Mouse (Mus musculus): Measurements from ENCODE around the gene Themis3. TPM values are rescaled to one million over a fixed set of nuclear protein-coding genes. Genes with fewer than 3 reads are reported as not detected.
"Not testable (repeated sequence)": the region's sequence is repeated elsewhere in the genome, so short reads cannot be mapped to it uniquely, and the experiment has no call there.

Gene Themis3
- total RNA-seq, 2 experiments from 2014 or later = 0.18 to 0.21 TPM

GRCm38 (mm10) chr17:66550486-66550885 lies 43.9 kb downstream of the Themis3 start:
- intact Hi-C loops (cut with DNase I) = no loop called here
- Histone ChIP-seq H3K4me3 (no peak overlapping the region), H3K27ac (no peak overlapping the region)
- DNase-seq (ENCODE audit: extremely low spot score in 1 of 2, low spot score in 2 of 2) = no peak
- no peak; the same call in 1 of the 2 replicates for TF ChIP-seq CTCF (IDR thresholded peaks at IDR 0.05)

GRCm38 (mm10) chr17:66532285-66532684 lies 62.1 kb downstream of the Themis3 start:
- TF ChIP-seq CTCF (IDR thresholded peaks at IDR 0.05) = no peak
- no peak for DNase-seq (ENCODE audit: extremely low spot score in 1 of 2, low spot score in 2 of 2)
- intact Hi-C loops (cut with DNase I) = no loop called here
- H3K27ac ChIP-seq = no peak overlapping the region
- no peak overlapping the region for H3K4me3 ChIP-seq

- no peak for DNase-seq (ENCODE audit: extremely low spot score in 1 of 2, low spot score in 2 of 2)
- no peak for TF ChIP-seq CTCF (IDR thresholded peaks at IDR 0.05)
- Histone ChIP-seq H3K27ac (no peak overlapping the region), H3K4me3 (no peak overlapping the region)
- intact Hi-C loops (cut with DNase I) = no loop called here
These were observed 71.0 kb downstream of the Themis3 start for GRCm38 (mm10) chr17:66523396-66523795.

- H3K4me3 ChIP-seq; intact Hi-C loops (cut with DNase I): not testable (repeated sequence)
These were observed 71.8 kb downstream of the Themis3 start for GRCm38 (mm10) chr17:66522631-66523030.

GRCm38 (mm10) chr17:66519554-66520553 lies 74.6 kb downstream of the Themis3 start, which contains the start of gene Rab12:
Gene Rab12 (minus strand): TSS chr17:66519729.
- intact Hi-C loops (cut with DNase I) = no loop called here
- Histone ChIP-seq H3K4me3 (peak within 1 kb of the TSS; percentile 66), H3K27ac (peak within 1 kb of the TSS; percentile 84)
- peak; percentile 90 to 91 for DNase-seq (ENCODE audit: extremely low spot score in 1 of 2, low spot score in 2 of 2)
- peak; percentile 96 for TF ChIP-seq CTCF (IDR thresholded peaks at IDR 0.05)

More at GRCm38 (mm10) chr17:66522631-66523030, 71.8 kb downstream of the Themis3 start:
- H3K27ac ChIP-seq; DNase-seq (ENCODE audit: extremely low spot score in 1 of 2, low spot score in 2 of 2): not testable (repeated sequence)

- peak overlapping the region; percentile 66 for H3K4me3 ChIP-seq
These were observed 75.4 kb downstream of the Themis3 start for GRCm38 (mm10) chr17:66518877-66519553.

GRCm38 (mm10) chr17:66516953-66517352 lies 77.5 kb downstream of the Themis3 start:
- intact Hi-C loops (cut with DNase I) = no loop called here
- no peak for DNase-seq (ENCODE audit: extremely low spot score in 1 of 2, low spot score in 2 of 2)
- no peak for TF ChIP-seq CTCF (IDR thresholded peaks at IDR 0.05)
- Histone ChIP-seq H3K27ac (no peak overlapping the region), H3K4me3 (no peak overlapping the region)

More at GRCm38 (mm10) chr17:66518877-66519553, 75.4 kb downstream of the Themis3 start:
- peak overlapping the region; percentile 84 for H3K27ac ChIP-seq
- DNase-seq (ENCODE audit: extremely low spot score in 1 of 2, low spot score in 2 of 2) = peak in 1 of 2 experiments; percentile 27
- TF ChIP-seq CTCF (IDR thresholded peaks at IDR 0.05) = no peak
- intact Hi-C loops (cut with DNase I) = no loop called here

GRCm38 (mm10) chr17:66514288-66514995 lies 80.0 kb downstream of the Themis3 start:
- TF ChIP-seq CTCF (IDR thresholded peaks at IDR 0.05) = no peak
- Histone ChIP-seq H3K4me3 (no peak overlapping the region), H3K27ac (no peak overlapping the region)
- DNase-seq (ENCODE audit: extremely low spot score in 1 of 2, low spot score in 2 of 2) = no peak
- intact Hi-C loops (cut with DNase I) = no loop called here

- no peak for TF ChIP-seq CTCF (IDR thresholded peaks at IDR 0.05)
- Histone ChIP-seq H3K27ac (no peak overlapping the region), H3K4me3 (no peak overlapping the region)
- no peak for DNase-seq (ENCODE audit: extremely low spot score in 1 of 2, low spot score in 2 of 2)
- intact Hi-C loops (cut with DNase I) = no loop called here
These were observed 82.0 kb downstream of the Themis3 start for GRCm38 (mm10) chr17:66512202-66512956.

GRCm38 (mm10) chr17:66510221-66510683 lies 84.2 kb downstream of the Themis3 start:
- Histone ChIP-seq H3K4me3 (no peak overlapping the region), H3K27ac (no peak overlapping the region)
- DNase-seq (ENCODE audit: extremely low spot score in 1 of 2, low spot score in 2 of 2) = no peak
- no peak for TF ChIP-seq CTCF (IDR thresholded peaks at IDR 0.05)
- intact Hi-C loops (cut with DNase I) = no loop called here
